Mouse (Mus musculus) limb, embryonic 13.5 days (tissue): ENCODE data around the gene Relch. TPM values are rescaled to one million over a fixed set of nuclear protein-coding genes. Genes with fewer than 3 reads are reported as not detected.
A peak's percentile ranks its signal among the peaks of the same experiment; 100 is the strongest.
"Not testable (repeated sequence)": the region's sequence is repeated elsewhere in the genome, so short reads cannot be mapped to it uniquely, and the experiment has no call there.

Experiments used
- ATAC-seq: fragments of 200-750 bp; cut with Nextera tagmentation; 2 replicates; pipeline ENCODE4 v1.8.0; 2017; ENCODE audit warnings: low read depth, moderate number of reproducible peaks, moderate TSS enrichment; ENCODE audit not compliant: low FRiP score
- H3K27ac ChIP-seq: fragments of 300-500 bp; sonication (generic); 2 replicates; pipeline ENCODE4 v1.5.1; 2015; ENCODE audit warnings: inconsistent platforms, mild to moderate bottlenecking, moderate library complexity
- H3K27me3 ChIP-seq: fragments of 300-500 bp; sonication (generic); 2 replicates; pipeline ENCODE4 v1.6.1; 2015; ENCODE audit warnings: mild to moderate bottlenecking, inconsistent platforms
- H3K36me3 ChIP-seq: fragments of 300-500 bp; sonication (generic); 2 replicates; pipeline ENCODE4 v1.6.1; 2015; ENCODE audit warnings: inconsistent platforms, mild to moderate bottlenecking, moderate library complexity
- H3K4me1 ChIP-seq: fragments of 300-500 bp; sonication (generic); 2 replicates; pipeline ENCODE4 v1.6.1; 2015; ENCODE audit warnings: inconsistent platforms
- H3K4me2 ChIP-seq: fragments of 300-500 bp; sonication (generic); replicated peaks from 2 replicates; pipeline ENCODE4 v1.6.1; 2015; ENCODE audit warnings: inconsistent platforms, mild to moderate bottlenecking, moderate library complexity
- H3K4me3 ChIP-seq: fragments of 300-500 bp; sonication (generic); 2 replicates; pipeline ENCODE4 v1.5.1; 2015; ENCODE audit warnings: moderate library complexity, mild to moderate bottlenecking, inconsistent platforms
- H3K9ac ChIP-seq: fragments of 300-500 bp; sonication (generic); 2 replicates; pipeline ENCODE4 v1.6.1; 2015; ENCODE audit warnings: mild to moderate bottlenecking, inconsistent platforms
- H3K9me3 ChIP-seq: fragments of 300-500 bp; sonication (generic); 2 replicates; pipeline ENCODE4 v1.6.1; 2016; ENCODE audit warnings: inconsistent platforms
- WGBS: fragments of 180-500 bp; shearing (Covaris S2); methylation state at CpG from one replicate; pipeline ENCODE4 v1.1.7; 2015; 5-methylcytosine and 5-hydroxymethylcytosine counted together
- polyA plus RNA-seq: library from polyadenylated mRNA; unstranded; fragments of >200 nt; fragmentation: Nextera tagmentation; extraction: Ambion mirVana; gene quantifications from 2 replicates; pipeline ENCODE4 v1.2.1, GENCODE M21; 2015

Relch gene
- polyA plus RNA-seq, 1 experiment from 2014 or later, result 24.8 TPM

GRCm38 (mm10) chr1:105748091-105748799 lies 84.6 kb downstream of the Relch start:
- no peaks in the 10 kb centered on the region for H3K4me1 ChIP-seq
- ATAC-seq, result no peak
- no peak overlapping the region for H3K4me3 ChIP-seq
- H3K4me2 ChIP-seq, result no peak overlapping the region
- no peak overlapping the region for H3K27ac ChIP-seq
- H3K9me3 ChIP-seq, result no peaks in the 10 kb centered on the region
- WGBS, result 95% methylated on average over 4 of the region's 4 CpGs
- H3K27me3 ChIP-seq, result no peaks in the 10 kb centered on the region
- H3K9ac ChIP-seq, result no peak overlapping the region
- H3K36me3 ChIP-seq, result peaks cover 57% of the 10 kb centered on the region

GRCm38 (mm10) chr1:105752196-105752595 lies 88.5 kb downstream of the Relch start:
- Histone ChIP-seq H3K9ac (no peak overlapping the region), H3K36me3 (peaks cover 34% of the 10 kb centered on the region), H3K4me3 (no peak overlapping the region), H3K4me1 (no peaks in the 10 kb centered on the region), H3K27me3 (no peaks in the 10 kb centered on the region), H3K4me2 (no peak overlapping the region), H3K27ac (no peak overlapping the region), H3K9me3 (no peaks in the 10 kb centered on the region)
- 77% methylated on average over 4 of the region's 4 CpGs for WGBS
- ATAC-seq, result no peak

- Histone ChIP-seq H3K4me3 (no peak overlapping the region), H3K27ac (no peak overlapping the region), H3K4me2 (no peak overlapping the region), H3K4me1 (no peaks in the 10 kb centered on the region), H3K9me3 (no peaks in the 10 kb centered on the region), H3K27me3 (no peaks in the 10 kb centered on the region), H3K36me3 (peaks cover 31% of the 10 kb centered on the region), H3K9ac (no peak overlapping the region)
- no peak for ATAC-seq
- WGBS, result 83% methylated on average over 1 of the region's 1 CpGs
Observed at GRCm38 (mm10) chr1:105752944-105753343, 89.3 kb downstream of the Relch start.

- ATAC-seq, result no peak
- peaks cover 15% of the 10 kb centered on the region for H3K9me3 ChIP-seq
- H3K36me3 ChIP-seq, result peaks cover 2% of the 10 kb centered on the region; the same call in 1 of the 2 replicates
- no peak overlapping the region for H3K4me2 ChIP-seq
- no peaks in the 10 kb centered on the region for H3K4me1 ChIP-seq
- no peak overlapping the region for H3K27ac ChIP-seq
- no peak overlapping the region for H3K4me3 ChIP-seq
- 86% methylated on average over 4 of the region's 4 CpGs for WGBS
- H3K27me3 ChIP-seq, result no peaks in the 10 kb centered on the region
- no peak overlapping the region for H3K9ac ChIP-seq
Observed at GRCm38 (mm10) chr1:105758798-105759197, 95.1 kb downstream of the Relch start.

- Histone ChIP-seq H3K4me2 (no peak overlapping the region), H3K36me3 (no peaks in the 10 kb centered on the region), H3K9me3 (peaks cover 15% of the 10 kb centered on the region), H3K27ac (no peak overlapping the region), H3K4me1 (no peaks in the 10 kb centered on the region), H3K9ac (no peak overlapping the region), H3K4me3 (no peak overlapping the region), H3K27me3 (no peaks in the 10 kb centered on the region)
- WGBS, result 90% methylated on average over 3 of the region's 3 CpGs
- no peak for ATAC-seq
Observed at GRCm38 (mm10) chr1:105759422-105760165, 95.9 kb downstream of the Relch start.

- ATAC-seq, result 0 out of 2 replicates have a peak, but pooled peaks have one; percentile 19
- 67% methylated on average over 8 of the region's 8 CpGs for WGBS
- no peak overlapping the region for H3K9ac ChIP-seq
Observed at GRCm38 (mm10) chr1:105765586-105765985, 101.9 kb downstream of the Relch start.

GRCm38 (mm10) chr1:105766099-105766498 lies 102.4 kb downstream of the Relch start:
- WGBS, result 62% methylated on average over 9 of the region's 9 CpGs
- ATAC-seq, H3K4me3 ChIP-seq, H3K36me3 ChIP-seq, H3K9ac ChIP-seq, H3K4me2 ChIP-seq, H3K27me3 ChIP-seq, H3K27ac ChIP-seq, H3K4me1 ChIP-seq: not testable (repeated sequence)
- peaks cover 15% of the 10 kb centered on the region for H3K9me3 ChIP-seq

More at GRCm38 (mm10) chr1:105765586-105765985, 101.9 kb downstream of the Relch start:
- peaks cover 15% of the 10 kb centered on the region for H3K9me3 ChIP-seq
- no peak overlapping the region for H3K27ac ChIP-seq
- no peaks in the 10 kb centered on the region for H3K4me1 ChIP-seq
- no peak overlapping the region for H3K4me3 ChIP-seq
- H3K36me3 ChIP-seq, result no peaks in the 10 kb centered on the region
- H3K4me2 ChIP-seq, result no peak overlapping the region
- H3K27me3 ChIP-seq, result no peaks in the 10 kb centered on the region

GRCm38 (mm10) chr1:105768397-105768796 lies 104.7 kb downstream of the Relch start:
- H3K4me3 ChIP-seq, result no peak overlapping the region
- H3K9me3 ChIP-seq, result peaks cover under 1% of the 10 kb centered on the region; the same call in 1 of the 2 replicates
- no peak overlapping the region for H3K9ac ChIP-seq
- 95% methylated on average over 2 of the region's 2 CpGs for WGBS
- no peak for ATAC-seq
- H3K27me3 ChIP-seq, result no peaks in the 10 kb centered on the region
- H3K4me1 ChIP-seq, result no peaks in the 10 kb centered on the region
- no peak overlapping the region for H3K27ac ChIP-seq
- H3K36me3 ChIP-seq, result no peaks in the 10 kb centered on the region
- H3K4me2 ChIP-seq, result no peak overlapping the region

GRCm38 (mm10) chr1:105770685-105771084 lies 107.0 kb downstream of the Relch start:
- no peak overlapping the region for H3K4me2 ChIP-seq
- 80% methylated on average over 2 of the region's 2 CpGs for WGBS

GRCm38 (mm10) chr1:105776426-105776825 lies 112.8 kb downstream of the Relch start:
- Histone ChIP-seq H3K36me3 (no peaks in the 10 kb centered on the region), H3K4me2 (no peak overlapping the region), H3K27ac (no peak overlapping the region), H3K9ac (no peak overlapping the region), H3K4me1 (peaks cover 8% of the 10 kb centered on the region), H3K4me3 (no peak overlapping the region), H3K9me3 (no peaks in the 10 kb centered on the region), H3K27me3 (peaks cover 43% of the 10 kb centered on the region)
- 84% methylated on average over 4 of the region's 4 CpGs for WGBS
- ATAC-seq, result no peak

More at GRCm38 (mm10) chr1:105770685-105771084, 107.0 kb downstream of the Relch start:
- H3K9me3 ChIP-seq, result no peaks in the 10 kb centered on the region
- H3K27ac ChIP-seq, result no peak overlapping the region
- no peaks in the 10 kb centered on the region for H3K27me3 ChIP-seq
- no peak overlapping the region for H3K4me3 ChIP-seq
- ATAC-seq, result no peak
- H3K4me1 ChIP-seq, result no peaks in the 10 kb centered on the region
- no peak overlapping the region for H3K9ac ChIP-seq
- H3K36me3 ChIP-seq, result no peaks in the 10 kb centered on the region

- no peak; the same call in 1 of the 2 replicates for ATAC-seq
- H3K36me3 ChIP-seq, result no peaks in the 10 kb centered on the region
- peaks cover 64% of the 10 kb centered on the region for H3K27me3 ChIP-seq
- no peak overlapping the region for H3K27ac ChIP-seq
- H3K4me2 ChIP-seq, result peak overlapping the region; percentile 98
- H3K9me3 ChIP-seq, result no peaks in the 10 kb centered on the region
- peaks cover 17% of the 10 kb centered on the region for H3K4me1 ChIP-seq
- 33% methylated on average over 12 of the region's 12 CpGs for WGBS
- H3K9ac ChIP-seq, result peak overlapping the region; percentile 70; the same call in 1 of the 2 replicates
- H3K4me3 ChIP-seq, result peak overlapping the region; percentile 62
Observed at GRCm38 (mm10) chr1:105780079-105780456, 116.4 kb downstream of the Relch start.
